Mouse (Mus musculus): Measurements from ENCODE around the gene Tfap2e. TPM values are rescaled to one million over a fixed set of nuclear protein-coding genes. Genes with fewer than 3 reads are reported as not detected.

The Tfap2e gene
- not detected in 2 replicates for polyA plus RNA-seq (2015; fragmentation: Nextera tagmentation; extraction: Ambion mirVana)

DNA sequence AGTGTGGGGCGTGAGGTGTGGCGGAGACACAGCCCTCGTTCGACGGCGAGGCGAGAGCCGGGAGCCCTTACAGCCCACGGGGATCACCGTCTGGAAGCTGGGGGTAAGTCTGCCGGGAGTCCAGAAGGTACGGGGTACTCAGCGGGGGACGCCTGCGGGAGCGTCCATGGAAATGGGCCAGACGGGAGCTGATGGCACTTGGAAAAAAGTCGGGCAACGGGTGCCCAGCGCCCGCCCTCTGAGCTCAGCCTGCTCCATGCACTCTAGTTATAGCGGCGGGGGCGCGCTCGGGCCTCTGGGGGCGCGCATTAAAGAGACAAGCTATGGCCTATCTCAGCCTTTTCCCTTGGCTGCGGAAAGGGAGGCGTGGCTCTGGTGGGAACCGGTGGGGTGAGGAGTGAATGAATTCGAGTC, at the start of gene Tfap2e:
Tfap2e (minus strand) TSS at position 240 of the 414 bp plus-strand sequence.
- 3% methylated on average over 32 of the region's 32 CpGs for WGBS (ENCODE audit: insufficient replicate concordance)
- no peak within 1 kb of the TSS for H3K9ac ChIP-seq
- H3K9me3 ChIP-seq (replicated peaks): no peaks in the 10 kb centered on the region
- peak within 1 kb of the TSS; percentile 39 for H3K4me3 ChIP-seq (replicated peaks)
- peaks cover 15% of the 10 kb centered on the region for H3K4me1 ChIP-seq (replicated peaks)
- H3K27ac ChIP-seq: no peak within 1 kb of the TSS
- H3K4me2 ChIP-seq: peak within 1 kb of the TSS; percentile 45
- H3K27me3 ChIP-seq: peaks cover 91% of the 10 kb centered on the region
- DNase-seq (no peak), ATAC-seq (ENCODE audit: low read depth) (no peak)
- no peaks in the 10 kb centered on the region for H3K36me3 ChIP-seq

DNA sequence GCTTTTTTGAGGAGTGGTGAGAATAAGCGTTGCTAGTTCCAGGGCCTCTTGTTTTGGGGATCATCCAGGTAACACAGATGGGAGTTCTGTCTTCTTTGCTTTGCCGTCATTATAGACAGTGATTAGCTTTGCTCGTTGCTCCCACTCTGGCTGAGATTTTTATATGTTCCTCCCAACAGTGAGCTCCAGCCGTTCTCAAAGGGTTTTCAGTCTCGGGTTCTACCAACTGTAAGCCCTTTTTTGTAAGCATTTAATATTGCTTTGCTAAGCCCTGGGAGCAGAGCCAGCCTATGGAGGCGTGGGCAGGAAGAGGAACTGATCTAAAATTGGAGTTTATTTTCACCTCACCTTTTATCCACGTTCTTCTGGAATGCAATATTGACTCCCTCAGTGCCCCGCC, 47.0 kb upstream of the Tfap2e start:
- DNase-seq (no peak), ATAC-seq (ENCODE audit: low read depth) (no peak)
- Histone ChIP-seq H3K4me2 (no peak overlapping the region), H3K27me3 (no peaks in the 10 kb centered on the region), H3K27ac (no peak overlapping the region), H3K9me3 (replicated peaks) (no peaks in the 10 kb centered on the region), H3K4me3 (replicated peaks) (no peak overlapping the region), H3K4me1 (replicated peaks) (no peaks in the 10 kb centered on the region), H3K9ac (no peak overlapping the region), H3K36me3 (no peaks in the 10 kb centered on the region)
- 69% methylated on average over 8 of the region's 8 CpGs for WGBS (ENCODE audit: insufficient replicate concordance)

GRCm38 (mm10) chr4:126782512-126782911, 46.5 kb upstream of the Tfap2e start:
- ATAC-seq (ENCODE audit: low read depth): no peak
- no peak overlapping the region for H3K27ac ChIP-seq
- no peaks in the 10 kb centered on the region for H3K36me3 ChIP-seq
- DNase-seq: no peak
- no peak overlapping the region for H3K4me3 ChIP-seq (replicated peaks)
- H3K9ac ChIP-seq: no peak overlapping the region
- no peaks in the 10 kb centered on the region for H3K9me3 ChIP-seq (replicated peaks)
- H3K4me2 ChIP-seq: no peak overlapping the region
- H3K4me1 ChIP-seq (replicated peaks): no peaks in the 10 kb centered on the region
- H3K27me3 ChIP-seq: no peaks in the 10 kb centered on the region
- WGBS (ENCODE audit: insufficient replicate concordance): 82% methylated on average over 8 of the region's 8 CpGs

DNA sequence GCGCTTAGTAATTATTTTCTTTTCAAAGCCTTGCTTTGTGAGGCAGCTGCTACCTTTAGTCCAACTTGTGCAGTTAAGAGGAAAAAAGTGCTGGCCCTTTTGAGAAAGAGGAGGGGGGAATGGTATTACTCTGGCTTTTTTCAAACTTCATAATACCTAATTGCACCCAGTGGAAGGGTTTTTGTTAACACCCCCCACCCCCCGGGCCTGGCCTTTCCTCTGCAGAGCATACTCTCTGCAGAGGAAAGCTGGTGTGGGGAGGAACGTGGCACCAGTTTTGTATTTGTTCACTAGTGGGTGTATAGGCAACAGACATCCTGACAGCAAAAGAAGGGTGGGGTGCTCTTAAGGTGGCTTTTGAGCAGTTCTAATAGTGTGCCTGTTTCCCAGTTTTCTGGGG, 45.8 kb upstream of the Tfap2e start:
- no peak for ATAC-seq (ENCODE audit: low read depth)
- H3K4me2 ChIP-seq: no peak overlapping the region
- H3K4me3 ChIP-seq (replicated peaks): no peak overlapping the region
- WGBS (ENCODE audit: insufficient replicate concordance): 70% methylated on average over 3 of the region's 3 CpGs
- H3K36me3 ChIP-seq: no peaks in the 10 kb centered on the region
- DNase-seq: no peak
- no peaks in the 10 kb centered on the region for H3K27me3 ChIP-seq
- H3K9me3 ChIP-seq (replicated peaks): no peaks in the 10 kb centered on the region
- no peak overlapping the region for H3K9ac ChIP-seq
- no peak overlapping the region for H3K27ac ChIP-seq
- no peaks in the 10 kb centered on the region for H3K4me1 ChIP-seq (replicated peaks)

- DNase-seq (no peak), ATAC-seq (ENCODE audit: low read depth) (no peak)
- Histone ChIP-seq H3K9me3 (replicated peaks) (no peaks in the 10 kb centered on the region), H3K4me2 (no peak overlapping the region), H3K4me3 (replicated peaks) (no peak overlapping the region), H3K27ac (no peak overlapping the region), H3K36me3 (no peaks in the 10 kb centered on the region), H3K9ac (no peak overlapping the region), H3K4me1 (replicated peaks) (no peaks in the 10 kb centered on the region), H3K27me3 (no peaks in the 10 kb centered on the region)
- 79% methylated on average over 12 of the region's 12 CpGs for WGBS (ENCODE audit: insufficient replicate concordance)
These were observed 44.1 kb upstream of the Tfap2e start for GRCm38 (mm10) chr4:126779826-126780775.

DNA sequence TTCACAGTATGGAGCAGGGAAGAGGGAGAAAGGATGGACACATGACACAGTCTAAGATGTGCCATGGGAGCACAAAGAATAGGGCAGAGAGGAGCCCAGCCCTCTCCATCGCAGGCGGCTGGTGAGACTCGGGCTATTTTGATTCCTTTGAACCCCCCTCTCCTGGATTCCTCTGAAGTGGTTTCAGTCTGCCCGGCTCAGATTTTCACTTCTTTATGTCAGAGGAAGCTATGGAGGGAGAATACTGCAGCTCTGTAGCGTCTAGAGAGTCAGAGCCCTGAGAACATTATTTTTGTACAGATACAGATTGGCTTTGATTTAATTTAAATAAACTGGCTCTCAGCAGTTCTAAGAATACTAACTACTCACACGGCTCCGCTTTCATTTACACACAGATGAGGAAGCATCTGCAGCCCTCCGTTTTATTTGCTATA, 43.1 kb upstream of the Tfap2e start:
- Histone ChIP-seq H3K27ac (no peak overlapping the region), H3K4me2 (no peak overlapping the region), H3K27me3 (no peaks in the 10 kb centered on the region), H3K36me3 (no peaks in the 10 kb centered on the region), H3K4me3 (replicated peaks) (no peak overlapping the region), H3K4me1 (replicated peaks) (no peaks in the 10 kb centered on the region), H3K9me3 (replicated peaks) (no peaks in the 10 kb centered on the region), H3K9ac (no peak overlapping the region)
- ATAC-seq (ENCODE audit: low read depth): no peak
- 68% methylated on average over 8 of the region's 8 CpGs for WGBS (ENCODE audit: insufficient replicate concordance)
- DNase-seq: no peak

GRCm38 (mm10) chr4:126775182-126775581, 39.1 kb upstream of the Tfap2e start:
- no peaks in the 10 kb centered on the region for H3K9me3 ChIP-seq (replicated peaks)
- no peak overlapping the region for H3K4me3 ChIP-seq (replicated peaks)
- no peak overlapping the region for H3K9ac ChIP-seq
- H3K4me2 ChIP-seq: no peak overlapping the region
- DNase-seq (no peak), ATAC-seq (ENCODE audit: low read depth) (no peak)
- 65% methylated on average over 1 of the region's 1 CpGs for WGBS (ENCODE audit: insufficient replicate concordance)
- H3K36me3 ChIP-seq: no peaks in the 10 kb centered on the region
- H3K27ac ChIP-seq: no peak overlapping the region
- peaks cover 10% of the 10 kb centered on the region; the same call in 1 of the 2 replicates for H3K4me1 ChIP-seq (replicated peaks)
- no peaks in the 10 kb centered on the region for H3K27me3 ChIP-seq

GRCm38 (mm10) chr4:126773871-126774270, 37.8 kb upstream of the Tfap2e start:
- H3K4me2 ChIP-seq: no peak overlapping the region
- 73% methylated on average over 6 of the region's 6 CpGs for WGBS (ENCODE audit: insufficient replicate concordance)
- peaks cover 23% of the 10 kb centered on the region for H3K4me1 ChIP-seq (replicated peaks)
- H3K27me3 ChIP-seq: no peaks in the 10 kb centered on the region
- ATAC-seq (ENCODE audit: low read depth) (no peak), DNase-seq (no peak)
- H3K27ac ChIP-seq: no peak overlapping the region
- H3K9me3 ChIP-seq (replicated peaks): no peaks in the 10 kb centered on the region
- no peak overlapping the region for H3K4me3 ChIP-seq (replicated peaks)
- no peaks in the 10 kb centered on the region for H3K36me3 ChIP-seq
- H3K9ac ChIP-seq: no peak overlapping the region

DNA sequence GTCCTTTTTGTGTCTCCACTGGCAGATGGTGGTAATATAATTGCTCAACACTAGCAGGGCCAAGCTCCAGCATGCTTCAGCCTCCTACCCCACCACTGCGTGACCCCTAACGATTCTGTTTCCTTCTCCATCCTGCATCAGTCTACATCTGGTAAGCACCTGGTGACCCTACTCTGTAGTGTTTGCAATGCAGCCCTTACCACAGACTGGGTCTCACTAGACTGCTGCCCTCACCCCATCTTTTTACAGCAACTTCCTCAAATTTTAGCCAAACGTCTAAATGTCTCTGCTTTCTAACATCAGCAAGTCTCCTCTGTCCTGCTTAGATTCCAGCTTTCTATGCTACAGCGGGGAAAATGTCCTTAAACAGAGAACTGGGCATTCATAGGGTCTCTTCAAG, 34.8 kb upstream of the Tfap2e start:
- ATAC-seq (ENCODE audit: low read depth) (no peak), DNase-seq (no peak)
- no peaks in the 10 kb centered on the region for H3K36me3 ChIP-seq
- no peaks in the 10 kb centered on the region for H3K9me3 ChIP-seq (replicated peaks)
- no peak overlapping the region for H3K9ac ChIP-seq
- H3K4me2 ChIP-seq: no peak overlapping the region
- no peak overlapping the region for H3K27ac ChIP-seq
- H3K27me3 ChIP-seq: no peaks in the 10 kb centered on the region
- peaks cover 23% of the 10 kb centered on the region for H3K4me1 ChIP-seq (replicated peaks)
- WGBS (ENCODE audit: insufficient replicate concordance): 75% methylated on average over 4 of the region's 4 CpGs
- no peak overlapping the region for H3K4me3 ChIP-seq (replicated peaks)

DNA sequence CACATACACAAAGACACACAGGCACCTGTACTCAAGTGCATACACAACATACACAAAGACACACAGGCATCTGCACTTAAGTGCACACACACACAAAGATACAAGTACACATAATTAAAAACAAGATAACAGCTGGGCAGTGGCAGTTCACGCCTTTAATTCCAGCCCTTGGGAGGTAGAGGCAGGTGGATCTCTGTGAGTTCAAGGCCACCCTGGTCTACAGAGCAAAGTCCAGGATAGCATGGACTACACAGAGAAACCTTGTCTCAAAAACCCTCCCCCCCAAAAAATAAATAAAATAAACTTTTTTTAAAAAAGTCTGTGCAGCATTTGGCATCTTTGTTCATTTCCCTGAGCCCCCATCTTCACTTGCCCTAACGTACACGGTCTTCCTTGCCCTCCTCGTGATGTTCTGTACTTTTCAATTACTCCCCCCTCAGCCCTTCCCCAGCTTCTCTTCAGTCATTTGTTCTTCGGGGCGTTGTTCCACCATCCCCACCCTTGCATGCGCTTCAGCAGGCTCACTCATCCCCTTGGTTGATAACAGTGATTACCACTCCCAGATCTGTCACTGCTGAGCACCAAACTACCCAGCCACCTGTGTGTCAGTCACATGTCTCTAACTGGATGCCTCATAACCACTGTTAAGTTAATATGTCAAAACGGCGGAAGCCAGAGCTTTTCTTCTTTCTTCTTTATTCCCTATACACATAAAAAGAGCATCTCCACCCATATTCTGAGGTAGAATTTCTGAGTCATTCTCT, 33.9 kb upstream of the Tfap2e start:
- no peak overlapping the region for H3K9ac ChIP-seq
- whole genome bisulfite sequencing (ENCODE audit: insufficient replicate concordance): 58% methylated on average over 9 of the region's 9 CpGs
- DNase-seq: no peak

GRCm38 (mm10) chr4:126763483-126763882, 27.4 kb upstream of the Tfap2e start:
- ATAC-seq (ENCODE audit: low read depth): no peak
- H3K9me3 ChIP-seq (replicated peaks): no peaks in the 10 kb centered on the region
- H3K27me3 ChIP-seq: no peaks in the 10 kb centered on the region
- DNase-seq: no peak
- H3K4me3 ChIP-seq (replicated peaks): no peak overlapping the region
- H3K27ac ChIP-seq: no peak overlapping the region
- H3K4me2 ChIP-seq: no peak overlapping the region
- WGBS (ENCODE audit: insufficient replicate concordance): 71% methylated on average over 2 of the region's 2 CpGs
- H3K36me3 ChIP-seq: peaks cover 9% of the 10 kb centered on the region; the same call in 1 of the 2 replicates
- H3K9ac ChIP-seq: no peak overlapping the region
- no peaks in the 10 kb centered on the region for H3K4me1 ChIP-seq (replicated peaks)

More for the DNA sequence above, 33.9 kb upstream of the Tfap2e start:
- Histone ChIP-seq H3K9me3 (replicated peaks) (no peaks in the 10 kb centered on the region), H3K4me3 (replicated peaks) (no peak overlapping the region), H3K36me3 (no peaks in the 10 kb centered on the region), H3K27me3 (no peaks in the 10 kb centered on the region), H3K27ac (no peak overlapping the region), H3K4me1 (replicated peaks) (peaks cover 23% of the 10 kb centered on the region), H3K4me2 (no peak overlapping the region)
- peak; percentile 65 for ATAC-seq (ENCODE audit: low read depth)

All from liver, embryonic 13.5 days (tissue).